Comparison of ENCODE assay signal across 9 mouse cellular contexts in the genomic region with DNA sequence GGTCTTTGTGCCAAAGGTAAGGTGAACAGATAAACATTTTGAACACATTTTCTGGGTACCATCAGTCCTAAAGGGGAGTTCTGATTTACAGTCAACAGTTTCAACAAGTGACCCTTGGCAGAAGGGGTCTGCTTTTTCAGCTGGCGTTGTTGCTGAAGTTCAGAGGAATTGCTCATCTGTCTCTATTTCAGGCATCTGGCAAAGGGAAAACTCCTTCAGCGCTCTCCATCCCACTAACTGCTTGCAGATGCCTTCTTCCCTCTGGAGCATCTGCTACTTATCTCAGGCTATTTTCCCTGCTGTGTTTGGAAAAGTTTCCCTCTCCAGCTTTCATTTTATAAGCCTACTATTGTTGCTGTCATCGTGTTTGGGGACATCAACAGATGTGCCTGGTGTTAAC.
DNase-seq lines count a peak whose midpoint lies in the region; ATAC-seq and TF ChIP-seq lines count a peak whose summit lies in the region.
"Had no signal": no experiment of that assay in that cellular context is flagged by ENCODE, and none has a peak within 500 bp of the region (broad histone marks: within the 10 kb centered on the region; RNA-seq: fewer than 3 reads in every experiment).

No protein-coding gene starts in this region.

- no peak overlapping the region for H3K9ac ChIP-seq in hindbrain, postnatal 0 days (replicated peaks; ENCODE audit: low read length)
- no peak overlapping the region for H3K9ac ChIP-seq in stomach, embryonic 16.5 days (ENCODE audit: low read length)

- H3K4me2 ChIP-seq in hindbrain, postnatal 0 days (ENCODE audit: low read depth, low read length) = no peak overlapping the region
- H3K4me2 ChIP-seq in stomach, embryonic 16.5 days (ENCODE audit: low read depth, low read length) = no peak overlapping the region

- no peaks in the 10 kb centered on the region for H3K27me3 ChIP-seq in hindbrain, postnatal 0 days (ENCODE audit: insufficient read depth, low read length)
- no peaks in the 10 kb centered on the region for H3K27me3 ChIP-seq in stomach, embryonic 16.5 days (ENCODE audit: control insufficient read depth, insufficient read depth, low read length)

- H3K4me3 ChIP-seq in hindbrain, postnatal 0 days (ENCODE audit: low read length) = no peak overlapping the region
- H3K4me3 ChIP-seq in stomach, embryonic 16.5 days (replicated peaks; ENCODE audit: low read length) = no peak overlapping the region

- no peak overlapping the region for H3K27ac ChIP-seq in hindbrain, postnatal 0 days
- H3K27ac ChIP-seq in stomach, embryonic 16.5 days (ENCODE audit: low read length) = peak overlapping the region; percentile 2; the same call in 1 of the 2 replicates

- DNase-seq in frontal cortex, adult 2 months (ENCODE audit: extremely low spot score in 1 of 2, low spot score in 1 of 2) = peak; percentile 1 to 18
- DNase-seq in frontal cortex, postnatal 25 days (ENCODE audit: low spot score in 2 of 2) = no peak
- DNase-seq in right cerebral cortex, adult 18-20 months = peak; percentile 7
- DNase-seq in right cerebral cortex, postnatal 4 days = no peak
- peak; percentile 7 for DNase-seq in hindbrain, postnatal 0 days (ENCODE audit: low spot score)
- no peak for DNase-seq in cerebellum, adult 9-11 months
- DNase-seq in ovary, postnatal 10 days (ENCODE audit: low spot score) = no peak
- DNase-seq: lung, adult 18-20 months had no signal

- H3K36me3 ChIP-seq in hindbrain, postnatal 0 days (ENCODE audit: insufficient read depth, low read length) = no peaks in the 10 kb centered on the region
- no peaks in the 10 kb centered on the region for H3K36me3 ChIP-seq in stomach, embryonic 16.5 days (ENCODE audit: control insufficient read depth, insufficient read depth, low read length)

- WGBS in hindbrain, postnatal 0 days = 52% methylated on average over 3 of the region's 3 CpGs
- 28% methylated on average over 3 of the region's 3 CpGs for WGBS in stomach, embryonic 16.5 days

- H3K9me3 ChIP-seq in hindbrain, postnatal 0 days (ENCODE audit: low read length) = no peaks in the 10 kb centered on the region
- H3K9me3 ChIP-seq in stomach, embryonic 16.5 days (replicated peaks; ENCODE audit: control insufficient read depth, low read length) = no peaks in the 10 kb centered on the region

- H3K4me1 ChIP-seq in hindbrain, postnatal 0 days (ENCODE audit: insufficient read depth, low read length) = no peaks in the 10 kb centered on the region
- H3K4me1 ChIP-seq in stomach, embryonic 16.5 days (ENCODE audit: control insufficient read depth, insufficient read depth, low read length) = peaks cover 4% of the 10 kb centered on the region

- TF ChIP-seq CTCF in hindbrain, postnatal 0 days (IDR thresholded peaks at IDR 0.05; ENCODE audit: low read depth) = no peak

- ATAC-seq in hindbrain, postnatal 0 days = no peak
- peak; percentile 71; the same call in 1 of the 2 replicates for ATAC-seq in stomach, embryonic 16.5 days (ENCODE audit: insufficient read depth, low FRiP score)

Comparison
In these comparisons a context has a peak if more than half of its experiments do, and no peak if none do; other contexts are left out.
1. DNase-seq: peak in frontal cortex, adult 2 months (2 of 2), right cerebral cortex, adult 18-20 months (single experiment) and hindbrain, postnatal 0 days (single experiment); none in frontal cortex, postnatal 25 days (0 of 2), right cerebral cortex, postnatal 4 days (single experiment), cerebellum, adult 9-11 months (single experiment) and ovary, postnatal 10 days (single experiment).